Mouse (Mus musculus): ENCODE results near the gene Tbcc. TPM values are rescaled to one million over a fixed set of nuclear protein-coding genes. Genes with fewer than 3 reads are reported as not detected.
A peak's percentile ranks its signal among the peaks of the same experiment; 100 is the strongest.

The Tbcc gene
- polyA plus RNA-seq, 1 experiment from 2014 or later: 54.1 TPM

- 20% methylated on average over 9 of the region's 9 CpGs for WGBS (ENCODE audit: insufficient replicate concordance)
- Histone ChIP-seq H3K4me2 (peak overlapping the region; percentile 64), H3K9me3 (replicated peaks; ENCODE audit: control insufficient read depth, low read length) (no peaks in the 10 kb centered on the region)
Observed at GRCm38 (mm10) chr17:46858749-46859444, 31.6 kb upstream of the Tbcc start.

GRCm38 (mm10) chr17:46860120-46860519 lies 30.4 kb upstream of the Tbcc start:
- WGBS (ENCODE audit: insufficient replicate concordance): 89% methylated on average over 4 of the region's 4 CpGs
- Histone ChIP-seq H3K27ac (ENCODE audit: low read depth, low read length) (no peak overlapping the region), H3K9me3 (replicated peaks; ENCODE audit: control insufficient read depth, low read length) (no peaks in the 10 kb centered on the region), H3K4me2 (no peak overlapping the region), H3K36me3 (ENCODE audit: control insufficient read depth, insufficient read depth, low read length) (no peaks in the 10 kb centered on the region), H3K4me1 (ENCODE audit: control insufficient read depth, insufficient read depth, low read length) (peaks cover 12% of the 10 kb centered on the region), H3K27me3 (ENCODE audit: control insufficient read depth, insufficient read depth, low read length) (no peaks in the 10 kb centered on the region), H3K4me3 (ENCODE audit: low read depth, low read length) (no peak overlapping the region), H3K9ac (ENCODE audit: low read depth, low read length) (no peak overlapping the region)
- no peak for ATAC-seq (replicated peaks; ENCODE audit: insufficient number of reproducible peaks, low FRiP score, low TSS enrichment)

More at GRCm38 (mm10) chr17:46858749-46859444, 31.6 kb upstream of the Tbcc start:
- peak overlapping the region; percentile 100 for H3K27ac ChIP-seq (ENCODE audit: low read depth, low read length)
- peak overlapping the region; percentile 100 for H3K9ac ChIP-seq (ENCODE audit: low read depth, low read length)
- no peaks in the 10 kb centered on the region for H3K27me3 ChIP-seq (ENCODE audit: control insufficient read depth, insufficient read depth, low read length)
- no peaks in the 10 kb centered on the region for H3K36me3 ChIP-seq (ENCODE audit: control insufficient read depth, insufficient read depth, low read length)
- no peak for ATAC-seq (replicated peaks; ENCODE audit: insufficient number of reproducible peaks, low FRiP score, low TSS enrichment)
- peak overlapping the region; percentile 86 for H3K4me3 ChIP-seq (ENCODE audit: low read depth, low read length)
- peaks cover 19% of the 10 kb centered on the region for H3K4me1 ChIP-seq (ENCODE audit: control insufficient read depth, insufficient read depth, low read length)

GRCm38 (mm10) chr17:46864566-46865195 lies 25.8 kb upstream of the Tbcc start:
- ATAC-seq (replicated peaks; ENCODE audit: insufficient number of reproducible peaks, low FRiP score, low TSS enrichment): no peak
- H3K36me3 ChIP-seq (ENCODE audit: control insufficient read depth, insufficient read depth, low read length): no peaks in the 10 kb centered on the region
- H3K4me2 ChIP-seq: no peak overlapping the region

GRCm38 (mm10) chr17:46866836-46867235 lies 23.6 kb upstream of the Tbcc start:
- Histone ChIP-seq H3K9ac (ENCODE audit: low read depth, low read length) (no peak overlapping the region), H3K4me3 (ENCODE audit: low read depth, low read length) (no peak overlapping the region), H3K4me2 (no peak overlapping the region), H3K9me3 (replicated peaks; ENCODE audit: control insufficient read depth, low read length) (no peaks in the 10 kb centered on the region), H3K36me3 (ENCODE audit: control insufficient read depth, insufficient read depth, low read length) (no peaks in the 10 kb centered on the region), H3K27me3 (ENCODE audit: control insufficient read depth, insufficient read depth, low read length) (no peaks in the 10 kb centered on the region), H3K4me1 (ENCODE audit: control insufficient read depth, insufficient read depth, low read length) (peaks cover 5% of the 10 kb centered on the region), H3K27ac (ENCODE audit: low read depth, low read length) (no peak overlapping the region)
- ATAC-seq (replicated peaks; ENCODE audit: insufficient number of reproducible peaks, low FRiP score, low TSS enrichment): no peak
- 83% methylated on average over 12 of the region's 12 CpGs for WGBS (ENCODE audit: insufficient replicate concordance)

More at GRCm38 (mm10) chr17:46864566-46865195, 25.8 kb upstream of the Tbcc start:
- no peaks in the 10 kb centered on the region for H3K9me3 ChIP-seq (replicated peaks; ENCODE audit: control insufficient read depth, low read length)
- no peaks in the 10 kb centered on the region for H3K27me3 ChIP-seq (ENCODE audit: control insufficient read depth, insufficient read depth, low read length)
- peaks cover 5% of the 10 kb centered on the region for H3K4me1 ChIP-seq (ENCODE audit: control insufficient read depth, insufficient read depth, low read length)
- H3K4me3 ChIP-seq (ENCODE audit: low read depth, low read length): no peak overlapping the region
- H3K27ac ChIP-seq (ENCODE audit: low read depth, low read length): no peak overlapping the region
- 52% methylated on average over 7 of the region's 7 CpGs for WGBS (ENCODE audit: insufficient replicate concordance)
- H3K9ac ChIP-seq (ENCODE audit: low read depth, low read length): no peak overlapping the region

GRCm38 (mm10) chr17:46870204-46870798 lies 20.2 kb upstream of the Tbcc start:
- peaks cover 16% of the 10 kb centered on the region for H3K4me1 ChIP-seq (ENCODE audit: control insufficient read depth, insufficient read depth, low read length)
- no peak overlapping the region for H3K9ac ChIP-seq (ENCODE audit: low read depth, low read length)
- H3K4me3 ChIP-seq (ENCODE audit: low read depth, low read length): no peak overlapping the region
- ATAC-seq (replicated peaks; ENCODE audit: insufficient number of reproducible peaks, low FRiP score, low TSS enrichment): no peak
- H3K27ac ChIP-seq (ENCODE audit: low read depth, low read length): no peak overlapping the region
- no peak overlapping the region for H3K4me2 ChIP-seq
- WGBS (ENCODE audit: insufficient replicate concordance): 86% methylated on average over 5 of the region's 5 CpGs
- H3K27me3 ChIP-seq (ENCODE audit: control insufficient read depth, insufficient read depth, low read length): no peaks in the 10 kb centered on the region
- no peaks in the 10 kb centered on the region for H3K9me3 ChIP-seq (replicated peaks; ENCODE audit: control insufficient read depth, low read length)
- H3K36me3 ChIP-seq (ENCODE audit: control insufficient read depth, insufficient read depth, low read length): no peaks in the 10 kb centered on the region

GRCm38 (mm10) chr17:46870913-46871312 lies 19.6 kb upstream of the Tbcc start:
- Histone ChIP-seq H3K27ac (ENCODE audit: low read depth, low read length) (no peak overlapping the region), H3K27me3 (ENCODE audit: control insufficient read depth, insufficient read depth, low read length) (no peaks in the 10 kb centered on the region), H3K4me3 (ENCODE audit: low read depth, low read length) (no peak overlapping the region), H3K36me3 (ENCODE audit: control insufficient read depth, insufficient read depth, low read length) (no peaks in the 10 kb centered on the region), H3K4me2 (no peak overlapping the region), H3K4me1 (ENCODE audit: control insufficient read depth, insufficient read depth, low read length) (peaks cover 16% of the 10 kb centered on the region), H3K9me3 (replicated peaks; ENCODE audit: control insufficient read depth, low read length) (no peaks in the 10 kb centered on the region), H3K9ac (ENCODE audit: low read depth, low read length) (no peak overlapping the region)
- ATAC-seq (replicated peaks; ENCODE audit: insufficient number of reproducible peaks, low FRiP score, low TSS enrichment): no peak
- WGBS (ENCODE audit: insufficient replicate concordance): 38% methylated on average over 1 of the region's 1 CpGs

- WGBS (ENCODE audit: insufficient replicate concordance): 75% methylated on average over 7 of the region's 7 CpGs
- Histone ChIP-seq H3K27ac (ENCODE audit: low read depth, low read length) (no peak overlapping the region), H3K9me3 (replicated peaks; ENCODE audit: control insufficient read depth, low read length) (no peaks in the 10 kb centered on the region), H3K9ac (ENCODE audit: low read depth, low read length) (no peak overlapping the region), H3K4me2 (no peak overlapping the region), H3K36me3 (ENCODE audit: control insufficient read depth, insufficient read depth, low read length) (no peaks in the 10 kb centered on the region), H3K4me1 (ENCODE audit: control insufficient read depth, insufficient read depth, low read length) (peaks cover 16% of the 10 kb centered on the region), H3K27me3 (ENCODE audit: control insufficient read depth, insufficient read depth, low read length) (no peaks in the 10 kb centered on the region), H3K4me3 (ENCODE audit: low read depth, low read length) (no peak overlapping the region)
- no peak for ATAC-seq (replicated peaks; ENCODE audit: insufficient number of reproducible peaks, low FRiP score, low TSS enrichment)
Observed at GRCm38 (mm10) chr17:46872806-46873205, 17.7 kb upstream of the Tbcc start.

GRCm38 (mm10) chr17:46874133-46874532 lies 16.4 kb upstream of the Tbcc start:
- Histone ChIP-seq H3K36me3 (ENCODE audit: control insufficient read depth, insufficient read depth, low read length) (no peaks in the 10 kb centered on the region), H3K4me3 (ENCODE audit: low read depth, low read length) (no peak overlapping the region), H3K27ac (ENCODE audit: low read depth, low read length) (peak overlapping the region; percentile 79), H3K9me3 (replicated peaks; ENCODE audit: control insufficient read depth, low read length) (no peaks in the 10 kb centered on the region), H3K27me3 (ENCODE audit: control insufficient read depth, insufficient read depth, low read length) (no peaks in the 10 kb centered on the region), H3K4me2 (peak overlapping the region; percentile 49), H3K9ac (ENCODE audit: low read depth, low read length) (no peak overlapping the region), H3K4me1 (ENCODE audit: control insufficient read depth, insufficient read depth, low read length) (peaks cover 16% of the 10 kb centered on the region)
- 6% methylated on average over 10 of the region's 10 CpGs for whole genome bisulfite sequencing (ENCODE audit: insufficient replicate concordance)
- peak; percentile 64; the same call in 1 of the 2 replicates for ATAC-seq (replicated peaks; ENCODE audit: insufficient number of reproducible peaks, low FRiP score, low TSS enrichment)
